Mouse (Mus musculus) midbrain, embryonic 13.5 days (tissue): Measurements from ENCODE around the gene Kctd10. TPM values are rescaled to one million over a fixed set of nuclear protein-coding genes. Genes with fewer than 3 reads are reported as not detected.

Experiments
- ATAC-seq: fragments of 200-750 bp; cut with Nextera tagmentation; 2 replicates; pipeline ENCODE4 v1.8.0; 2017; ENCODE audit warnings: mild to moderate bottlenecking, moderate TSS enrichment, moderate library complexity
- H3K27ac ChIP-seq: fragments of 300-500 bp; sonication (generic); 2 replicates; pipeline ENCODE4 v1.5.1; 2015; ENCODE audit warnings: inconsistent platforms, mild to moderate bottlenecking, moderate library complexity
- H3K27me3 ChIP-seq: fragments of 300-500 bp; sonication (generic); 2 replicates; pipeline ENCODE4 v1.6.1; 2015; ENCODE audit warnings: mild to moderate bottlenecking, inconsistent platforms
- H3K36me3 ChIP-seq: fragments of 300-500 bp; sonication (generic); 2 replicates; pipeline ENCODE4 v1.6.1; 2015; ENCODE audit warnings: mild to moderate bottlenecking, inconsistent platforms
- H3K4me1 ChIP-seq: fragments of 300-500 bp; sonication (generic); replicated peaks from 2 replicates; pipeline ENCODE4 v1.6.1; 2015; ENCODE audit warnings: inconsistent platforms
- H3K4me2 ChIP-seq: fragments of 300-500 bp; sonication (generic); replicated peaks from 2 replicates; pipeline ENCODE4 v1.6.1; 2015; ENCODE audit warnings: moderate library complexity, mild to moderate bottlenecking, inconsistent platforms
- H3K4me3 ChIP-seq: fragments of 300-500 bp; sonication (generic); replicated peaks from 2 replicates; pipeline ENCODE4 v1.5.1; 2015; ENCODE audit warnings: mild to moderate bottlenecking, inconsistent platforms
- H3K9ac ChIP-seq: fragments of 300-500 bp; sonication (generic); replicated peaks from 2 replicates; pipeline ENCODE4 v1.6.1; 2015; ENCODE audit warnings: mild to moderate bottlenecking, inconsistent platforms
- H3K9me3 ChIP-seq: fragments of 300-500 bp; sonication (generic); 2 replicates; pipeline ENCODE4 v1.6.1; 2016; ENCODE audit warnings: mild to moderate bottlenecking, inconsistent platforms
- WGBS: fragments of 180-500 bp; shearing (Covaris S2); methylation state at CpG from one replicate; pipeline ENCODE4 v1.1.7; 2015; 5-methylcytosine and 5-hydroxymethylcytosine counted together
- polyA plus RNA-seq: library from polyadenylated mRNA; unstranded; fragments of >200 nt; fragmentation: Nextera tagmentation; extraction: Ambion mirVana; gene quantifications from 2 replicates; pipeline ENCODE4 v1.2.1, GENCODE M21; 2015

Kctd10 gene
- polyA plus RNA-seq, 1 experiment from 2014 or later: 92.8 TPM

GRCm38 (mm10) chr5:114378177-114378920 lies 2.0 kb downstream of the Kctd10 start:
- Histone ChIP-seq H3K27me3 (no peaks in the 10 kb centered on the region), H3K4me3 (peak overlapping the region; percentile 93), H3K4me2 (peak overlapping the region; percentile 80), H3K9me3 (no peaks in the 10 kb centered on the region), H3K4me1 (peaks cover 52% of the 10 kb centered on the region), H3K9ac (peak overlapping the region; percentile 93), H3K27ac (peak overlapping the region; percentile 30; the same call in 1 of the 2 replicates), H3K36me3 (peaks cover 31% of the 10 kb centered on the region)
- no peak for ATAC-seq
- WGBS: 86% methylated on average over 10 of the region's 10 CpGs

- Histone ChIP-seq H3K36me3 (peaks cover 68% of the 10 kb centered on the region), H3K4me1 (peaks cover 53% of the 10 kb centered on the region), H3K4me2 (no peak overlapping the region)
These were observed 5.7 kb downstream of the Kctd10 start for GRCm38 (mm10) chr5:114374409-114375213.

GRCm38 (mm10) chr5:114373581-114373980 lies 6.7 kb downstream of the Kctd10 start:
- Histone ChIP-seq H3K4me1 (peaks cover 42% of the 10 kb centered on the region), H3K27me3 (no peaks in the 10 kb centered on the region), H3K9ac (no peak overlapping the region), H3K36me3 (peaks cover 78% of the 10 kb centered on the region), H3K4me3 (no peak overlapping the region), H3K27ac (no peak overlapping the region), H3K4me2 (no peak overlapping the region), H3K9me3 (no peaks in the 10 kb centered on the region)
- no peak for ATAC-seq
- WGBS: 91% methylated on average over 9 of the region's 9 CpGs

More at GRCm38 (mm10) chr5:114374409-114375213, 5.7 kb downstream of the Kctd10 start:
- 93% methylated on average over 23 of the region's 23 CpGs for WGBS
- no peak for ATAC-seq
- Histone ChIP-seq H3K4me3 (no peak overlapping the region), H3K9ac (no peak overlapping the region), H3K27me3 (no peaks in the 10 kb centered on the region), H3K27ac (no peak overlapping the region), H3K9me3 (no peaks in the 10 kb centered on the region)

- Histone ChIP-seq H3K27me3 (no peaks in the 10 kb centered on the region), H3K4me2 (no peak overlapping the region), H3K36me3 (peaks cover 82% of the 10 kb centered on the region), H3K4me3 (no peak overlapping the region), H3K9me3 (no peaks in the 10 kb centered on the region), H3K4me1 (peaks cover 38% of the 10 kb centered on the region), H3K27ac (no peak overlapping the region), H3K9ac (no peak overlapping the region)
- ATAC-seq: no peak
- 74% methylated on average over 11 of the region's 11 CpGs for WGBS
These were observed 7.1 kb downstream of the Kctd10 start for GRCm38 (mm10) chr5:114373174-114373573.

GRCm38 (mm10) chr5:114372565-114372964 lies 7.7 kb downstream of the Kctd10 start:
- H3K36me3 ChIP-seq: peaks cover 88% of the 10 kb centered on the region
- H3K4me2 ChIP-seq: no peak overlapping the region
- ATAC-seq: no peak
- H3K27ac ChIP-seq: 0 out of 2 replicates have a peak overlapping the region, but pooled peaks have one; percentile 9
- peaks cover 32% of the 10 kb centered on the region for H3K4me1 ChIP-seq
- H3K4me3 ChIP-seq: no peak overlapping the region
- no peaks in the 10 kb centered on the region for H3K27me3 ChIP-seq
- H3K9ac ChIP-seq: no peak overlapping the region
- no peaks in the 10 kb centered on the region for H3K9me3 ChIP-seq
- WGBS: 42% methylated on average over 11 of the region's 11 CpGs

- ATAC-seq: no peak
- WGBS: 85% methylated on average over 25 of the region's 25 CpGs
- no peak overlapping the region for H3K4me2 ChIP-seq
- no peaks in the 10 kb centered on the region for H3K27me3 ChIP-seq
- H3K4me1 ChIP-seq: peaks cover 26% of the 10 kb centered on the region
- no peaks in the 10 kb centered on the region for H3K9me3 ChIP-seq
- H3K9ac ChIP-seq: no peak overlapping the region
- 0 out of 2 replicates have a peak overlapping the region, but pooled peaks have one; percentile 9 for H3K27ac ChIP-seq
- H3K36me3 ChIP-seq: peaks cover 95% of the 10 kb centered on the region
- no peak overlapping the region for H3K4me3 ChIP-seq
These were observed 8.4 kb downstream of the Kctd10 start for GRCm38 (mm10) chr5:114371731-114372473.

- peaks cover 23% of the 10 kb centered on the region for H3K4me1 ChIP-seq
- no peak overlapping the region; the same call in 1 of the 2 replicates for H3K9ac ChIP-seq
- H3K9me3 ChIP-seq: no peaks in the 10 kb centered on the region
- no peak overlapping the region for H3K27ac ChIP-seq
- WGBS: 93% methylated on average over 3 of the region's 3 CpGs
- H3K4me2 ChIP-seq: no peak overlapping the region
- no peak for ATAC-seq
- no peaks in the 10 kb centered on the region for H3K27me3 ChIP-seq
- H3K36me3 ChIP-seq: peaks cover 97% of the 10 kb centered on the region
- H3K4me3 ChIP-seq: no peak overlapping the region
These were observed 9.0 kb downstream of the Kctd10 start for GRCm38 (mm10) chr5:114371331-114371730.

GRCm38 (mm10) chr5:114370371-114370776 lies 9.9 kb downstream of the Kctd10 start:
- H3K27me3 ChIP-seq: no peaks in the 10 kb centered on the region
- no peak for ATAC-seq
- peaks cover 100% of the 10 kb centered on the region for H3K36me3 ChIP-seq
- H3K4me1 ChIP-seq: peaks cover 19% of the 10 kb centered on the region
- H3K4me2 ChIP-seq: no peak overlapping the region
- H3K9me3 ChIP-seq: no peaks in the 10 kb centered on the region
- WGBS: 80% methylated on average over 9 of the region's 9 CpGs
- H3K4me3 ChIP-seq: no peak overlapping the region
- H3K9ac ChIP-seq: no peak overlapping the region
- peak overlapping the region; percentile 30; the same call in 1 of the 2 replicates for H3K27ac ChIP-seq

GRCm38 (mm10) chr5:114369921-114370320 lies 10.4 kb downstream of the Kctd10 start:
- Histone ChIP-seq H3K4me3 (no peak overlapping the region), H3K9ac (no peak overlapping the region), H3K27ac (no peak overlapping the region), H3K27me3 (no peaks in the 10 kb centered on the region), H3K4me1 (peaks cover 19% of the 10 kb centered on the region), H3K9me3 (no peaks in the 10 kb centered on the region), H3K4me2 (no peak overlapping the region), H3K36me3 (peaks cover 100% of the 10 kb centered on the region)
- WGBS: 92% methylated on average over 9 of the region's 9 CpGs
- no peak for ATAC-seq

GRCm38 (mm10) chr5:114368803-114369496 lies 11.4 kb downstream of the Kctd10 start:
- Histone ChIP-seq H3K27ac (no peak overlapping the region), H3K4me3 (no peak overlapping the region), H3K9ac (no peak overlapping the region), H3K27me3 (no peaks in the 10 kb centered on the region), H3K4me2 (no peak overlapping the region), H3K4me1 (peaks cover 19% of the 10 kb centered on the region), H3K9me3 (no peaks in the 10 kb centered on the region), H3K36me3 (peaks cover 100% of the 10 kb centered on the region)
- ATAC-seq: no peak
- 91% methylated on average over 16 of the region's 16 CpGs for WGBS

GRCm38 (mm10) chr5:114368121-114368520 lies 12.2 kb downstream of the Kctd10 start:
- Histone ChIP-seq H3K9me3 (no peaks in the 10 kb centered on the region), H3K27ac (no peak overlapping the region), H3K4me3 (no peak overlapping the region), H3K36me3 (peaks cover 100% of the 10 kb centered on the region), H3K9ac (no peak overlapping the region), H3K27me3 (no peaks in the 10 kb centered on the region), H3K4me1 (peaks cover 16% of the 10 kb centered on the region), H3K4me2 (no peak overlapping the region)
- ATAC-seq: 0 out of 2 replicates have a peak, but pooled peaks have one; percentile 15
- WGBS: 96% methylated on average over 14 of the region's 14 CpGs
